Mouse (Mus musculus): ENCODE results near the gene Pou2f1.

GRCm38 (mm10) chr1:165935466-165935818 lies 67.0 kb downstream of the Pou2f1 start:
- TF ChIP-seq POLR2A (IDR thresholded peaks at IDR 0.05; ENCODE audit: borderline replicate concordance, extremely low read depth, insufficient read depth, insufficient read length, poor library complexity, severe bottlenecking), result no peak
- no peak for TF ChIP-seq CTCF (IDR thresholded peaks at IDR 0.05; ENCODE audit: borderline replicate concordance, extremely low read depth, insufficient read depth, insufficient read length)
